Mouse (Mus musculus): ENCODE measurements around the gene Dmpk. TPM values are rescaled to one million over a fixed set of nuclear protein-coding genes. Genes with fewer than 3 reads are reported as not detected.

Gene Dmpk
- total and polyA plus RNA-seq, 3 experiments, result 0.30 to 0.56 (median 0.36) TPM

DNA sequence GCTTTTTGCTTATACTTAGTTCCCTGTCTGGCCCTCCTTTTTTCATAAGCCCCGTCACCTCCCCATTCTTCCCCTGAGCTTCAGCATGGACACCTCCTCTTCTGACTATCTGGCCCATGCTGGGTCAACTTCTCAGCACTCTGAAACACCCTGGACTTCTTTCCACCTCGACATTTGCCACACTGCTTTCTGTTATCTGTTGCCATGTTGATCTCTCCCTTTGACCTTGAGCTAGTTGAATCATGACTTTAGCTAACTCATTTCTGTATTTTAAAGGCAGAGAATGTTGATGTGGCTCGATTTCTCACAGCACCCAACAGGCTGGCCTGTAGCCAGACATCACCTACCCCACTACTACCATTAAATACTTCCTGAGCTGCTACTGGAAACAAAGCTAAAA is 23.8 kb downstream of the Dmpk start:
- Histone ChIP-seq H3K4me3 (replicated peaks in 1 of 3; ENCODE audit: low read depth in 2 of 3, low read length in 2 of 3, poor library complexity in 1 of 3) (no peak overlapping the region), H3K9ac (ENCODE audit: insufficient read depth, low read depth) (no peak overlapping the region), H3K4me2 (ENCODE audit: insufficient read depth, low read depth, poor library complexity, severe bottlenecking) (no peak overlapping the region), H3K4me1 (ENCODE audit: control insufficient read depth in 1 of 2, insufficient read depth in 2 of 2) (peaks cover 10 to 22% of the 10 kb centered on the region in 2 experiments), H3K79me2 (replicated peaks; ENCODE audit: control insufficient read depth, extremely low read depth, insufficient read depth, poor library complexity, severe bottlenecking) (no peaks in the 10 kb centered on the region), H3K27me3 (replicated peaks) (peaks cover 77% of the 10 kb centered on the region), H3K9me3 (replicated peaks; ENCODE audit: low read length) (no peaks in the 10 kb centered on the region), H3K27ac (ENCODE audit: insufficient read depth, low read depth) (no peak overlapping the region), H3K36me3 (replicated peaks in 1 of 2; ENCODE audit: control insufficient read depth in 1 of 2, insufficient read depth in 1 of 2, low read length in 1 of 2) (no peaks in the 10 kb centered on the region)
- dilution Hi-C loops (cut with MboI; ENCODE audit: extremely low pct_ligation_motif_present, extremely low pct_unique_long_range_greater_than_20kb, low sequenced_read_pairs), result no loop called here
- DNase-seq (ENCODE audit: extremely low read depth), result no peak
- in situ Hi-C loops (cut with MboI; ENCODE audit: low pct_ligation_motif_present, low pct_unique_long_range_greater_than_20kb, low sequenced_read_pairs), result no loop called here
- TF ChIP-seq MXI1 (IDR thresholded peaks at IDR 0.05; ENCODE audit: low read depth, low read length) (no peak), E2F4 (IDR thresholded peaks at IDR 0.05; ENCODE audit: insufficient replicate concordance, low read depth, low read length) (no peak), NELFE (IDR thresholded peaks at IDR 0.05; ENCODE audit: low read depth, low read length) (no peak), HCFC1 (IDR thresholded peaks at IDR 0.05; ENCODE audit: low read depth, low read length) (no peak), TBP (conservative IDR thresholded peaks at IDR 0.05; ENCODE audit: low read depth, low read length) (no peak), POLR2AphosphoS2 (IDR thresholded peaks at IDR 0.05; ENCODE audit: low read depth, low read length) (no peak), ZMIZ1 (IDR thresholded peaks at IDR 0.05; ENCODE audit: low read depth, low read length) (no peak), MAZ (IDR thresholded peaks at IDR 0.05; ENCODE audit: low read depth, low read length) (no peak), CHD2 (IDR thresholded peaks at IDR 0.05; ENCODE audit: low read length) (no peak), MAFK (IDR thresholded peaks at IDR 0.05; ENCODE audit: insufficient replicate concordance, low read length) (no peak)

DNA sequence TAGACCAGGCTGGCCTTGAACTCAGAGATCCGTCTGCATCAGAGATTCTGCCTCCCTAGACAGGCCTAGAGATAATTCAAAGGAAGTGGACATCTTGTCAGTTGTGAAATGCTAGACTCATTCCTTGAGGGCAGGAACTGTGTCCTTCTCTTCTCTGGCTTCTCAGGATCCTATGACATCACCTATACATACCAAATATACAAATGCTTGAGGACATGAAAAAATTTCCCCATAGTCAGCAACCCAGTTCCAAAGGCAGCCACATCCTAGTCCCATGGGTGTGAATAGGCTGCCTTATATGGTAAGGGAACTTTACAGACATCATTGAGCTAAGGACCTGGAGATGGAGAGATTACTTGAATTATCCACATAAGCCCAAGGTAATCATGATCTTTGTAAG is 25.9 kb downstream of the Dmpk start:
- no peaks in the 10 kb centered on the region for H3K79me2 ChIP-seq (replicated peaks; ENCODE audit: control insufficient read depth, extremely low read depth, insufficient read depth, poor library complexity, severe bottlenecking)
- DNase-seq (ENCODE audit: extremely low read depth), result no peak
- in situ Hi-C loops (cut with MboI; ENCODE audit: low pct_ligation_motif_present, low pct_unique_long_range_greater_than_20kb, low sequenced_read_pairs) (no loop called here), dilution Hi-C loops (cut with MboI; ENCODE audit: extremely low pct_ligation_motif_present, extremely low pct_unique_long_range_greater_than_20kb, low sequenced_read_pairs) (no loop called here)
- TF ChIP-seq TBP (conservative IDR thresholded peaks at IDR 0.05; ENCODE audit: low read depth, low read length) (no peak), ZC3H11A (IDR thresholded peaks at IDR 0.05; ENCODE audit: low read depth, low read length) (no peak), ZMIZ1 (IDR thresholded peaks at IDR 0.05; ENCODE audit: low read depth, low read length) (no peak), MAZ (IDR thresholded peaks at IDR 0.05; ENCODE audit: low read depth, low read length) (no peak), GABPA (IDR thresholded peaks at IDR 0.05; ENCODE audit: insufficient replicate concordance, low read depth, low read length) (no peak), CTCF (conservative IDR thresholded peaks at IDR 0.05 in 1 of 2, IDR thresholded peaks at IDR 0.05 in 1 of 2; ENCODE audit: low read depth in 2 of 2, low read length in 2 of 2) (no peak), CHD2 (IDR thresholded peaks at IDR 0.05; ENCODE audit: low read length) (no peak), MXI1 (IDR thresholded peaks at IDR 0.05; ENCODE audit: low read depth, low read length) (no peak)
- no peak overlapping the region for H3K27ac ChIP-seq (ENCODE audit: insufficient read depth, low read depth)
- no peaks in the 10 kb centered on the region for H3K36me3 ChIP-seq (replicated peaks in 1 of 2; ENCODE audit: control insufficient read depth in 1 of 2, insufficient read depth in 1 of 2, low read length in 1 of 2)
- H3K4me2 ChIP-seq (ENCODE audit: insufficient read depth, low read depth, poor library complexity, severe bottlenecking), result no peak overlapping the region
- peaks cover 74% of the 10 kb centered on the region for H3K27me3 ChIP-seq (replicated peaks)
- H3K4me3 ChIP-seq (replicated peaks in 1 of 3; ENCODE audit: low read depth in 2 of 3, low read length in 2 of 3, poor library complexity in 1 of 3), result no peak overlapping the region
- H3K4me1 ChIP-seq (ENCODE audit: control insufficient read depth in 1 of 2, insufficient read depth in 2 of 2), result peaks cover 8 to 16% of the 10 kb centered on the region in 2 experiments
- no peaks in the 10 kb centered on the region for H3K9me3 ChIP-seq (replicated peaks; ENCODE audit: low read length)
- no peak overlapping the region for H3K9ac ChIP-seq (ENCODE audit: insufficient read depth, low read depth)

All from CH12.LX (cell line).